Mouse (Mus musculus) CH12.LX (cell line): ENCODE measurements at regions not wholly inside any gene's neighbourhood (a gene's known extent, or its start where the extent isn't known, plus 50 kb on each side); places are given as distances from the start of the nearest gene placed in this dataset.

ENCODE experiments used
- CHD2 ChIP-seq: IDR thresholded peaks from 2 replicates; pipeline ENCODE4 v1.6.1; 2011; ENCODE audit warnings: low read length, improper control_type of control experiment
- CTCF ChIP-seq, 2 experiments: IDR thresholded peaks in 1 of 2; conservative IDR thresholded peaks in 1 of 2; 2 replicates each; pipeline ENCODE4 v1.5.1; 2011 to 2012; ENCODE audit warnings: low read depth in 2 of 2, low read length in 2 of 2, improper control_type of control experiment in 1 of 2, inconsistent platforms in 1 of 2, mild to moderate bottlenecking in 1 of 2, moderate library complexity in 1 of 2
- EP300 ChIP-seq: IDR thresholded peaks from 2 replicates; pipeline ENCODE4 v1.6.1; 2011; ENCODE audit warnings: low read length, improper control_type of control experiment

- TF ChIP-seq CTCF (conservative IDR thresholded peaks at IDR 0.05 in 1 of 2, IDR thresholded peaks at IDR 0.05 in 1 of 2; ENCODE audit: low read depth in 2 of 2, low read length in 2 of 2) (no peak), CHD2 (no peak), EP300 (no peak)
Observed at GRCm38 (mm10) chr11:111558302-111559140, 492.6 kb downstream of the Kcnj2 start.
